In the genomic region with DNA sequence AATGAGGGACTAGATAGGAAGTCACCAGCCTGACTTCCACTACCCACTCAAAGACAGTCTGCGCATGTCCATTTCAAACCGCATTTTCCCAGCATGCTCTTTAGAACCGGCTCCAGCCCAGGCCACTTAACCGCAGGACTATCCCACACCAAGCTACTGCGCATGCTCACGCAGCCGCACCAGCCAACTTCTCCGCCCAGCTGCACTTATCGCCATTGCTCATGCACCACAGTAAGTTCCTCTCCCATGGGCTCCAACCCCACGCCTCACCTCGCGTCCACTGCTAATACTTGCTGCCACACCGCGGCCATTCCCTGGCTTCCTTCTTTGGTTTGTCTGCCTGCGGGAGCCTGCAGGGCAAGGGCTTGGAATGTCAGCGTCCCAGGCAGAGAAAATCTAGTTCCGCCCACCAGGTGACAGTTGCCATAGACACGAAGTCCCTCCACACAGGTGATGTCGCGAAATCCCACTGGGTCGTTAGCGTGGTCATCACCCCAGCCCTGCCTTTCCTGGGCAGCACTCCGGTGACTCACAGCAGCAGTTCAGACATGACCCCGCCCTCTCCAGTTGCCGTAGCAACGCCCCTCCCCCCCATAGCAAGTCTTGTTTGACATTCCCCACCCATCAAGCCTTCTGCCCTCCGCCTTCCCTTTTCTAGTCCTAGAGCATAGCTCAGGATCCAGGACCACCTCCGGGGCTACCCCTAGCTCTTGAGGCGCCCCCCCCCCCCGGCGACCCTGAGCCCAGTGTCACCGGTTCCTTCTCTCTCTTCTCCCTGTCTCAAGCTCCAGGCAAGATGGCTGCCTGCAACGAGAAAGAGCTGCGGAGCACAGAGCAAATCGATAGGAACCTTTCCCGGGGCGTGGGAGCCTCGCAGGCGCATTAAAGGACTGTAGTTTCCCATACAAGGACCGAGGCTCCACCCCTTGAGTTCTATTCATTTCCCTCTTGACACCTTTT, we compare ENCODE assay signal across 8 mouse cellular contexts. TPM values are rescaled to one million over a fixed set of nuclear protein-coding genes. Genes with fewer than 3 reads are reported as not detected.
DNase-seq lines count a peak whose midpoint lies in the region; ATAC-seq lines count a peak whose summit lies in the region.

A gene (minus strand): TSS at position 876 of the 960 bp plus-strand sequence.

- peak; percentile 90 for ATAC-seq in hindbrain, embryonic 16.5 days

- no peaks in the 10 kb centered on the region for H3K27me3 ChIP-seq in hindbrain, embryonic 16.5 days (replicated peaks; ENCODE audit: control insufficient read depth, insufficient read depth, low read length)

- WGBS in hindbrain, embryonic 16.5 days: 24% methylated on average over 39 of the region's 40 CpGs
- WGBS in macrophage (ENCODE audit: missing documents): 23% methylated on average over 37 of the region's 40 CpGs

- peaks cover 8% of the 10 kb centered on the region; the same call in 1 of the 2 replicates for H3K36me3 ChIP-seq in hindbrain, embryonic 16.5 days (ENCODE audit: control insufficient read depth, insufficient read depth, low read length)
- H3K36me3 ChIP-seq in macrophage (ENCODE audit: inconsistent target): no peaks in the 10 kb centered on the region

- H3K27ac ChIP-seq in hindbrain, embryonic 16.5 days (ENCODE audit: low read depth, low read length): peak within 1 kb of the TSS; percentile 97
- H3K27ac ChIP-seq in macrophage: peak within 1 kb of the TSS; percentile 96

- peak within 1 kb of the TSS; percentile 53 for H3K4me2 ChIP-seq in hindbrain, embryonic 16.5 days (ENCODE audit: low read length)

- DNase-seq in T-cell, adult 2 months (ENCODE audit: low spot score): peak; percentile 90
- peak; percentile 89 to 90 for DNase-seq in cerebellum, postnatal 36 days
- DNase-seq in gastrocnemius, adult 18-20 months (ENCODE audit: low spot score): peak; percentile 88
- DNase-seq in left cerebral cortex, adult 18-20 months (ENCODE audit: low spot score in 2 of 2): peak; percentile 85 to 90
- peak; percentile 93 for DNase-seq in right cerebral cortex, adult 18-20 months
- DNase-seq in urinary bladder, postnatal 10 days (ENCODE audit: low spot score): peak; percentile 39

- H3K4me1 ChIP-seq in hindbrain, embryonic 16.5 days (ENCODE audit: control insufficient read depth, insufficient read depth, low read depth, low read length): peaks cover 5% of the 10 kb centered on the region

- H3K4me3 ChIP-seq in hindbrain, embryonic 16.5 days (ENCODE audit: low read length): peak within 1 kb of the TSS; percentile 57
- peak within 1 kb of the TSS; percentile 54 for H3K4me3 ChIP-seq in macrophage (ENCODE audit: inconsistent target)

- H3K9me3 ChIP-seq in hindbrain, embryonic 16.5 days (ENCODE audit: control insufficient read depth, low read length): no peaks in the 10 kb centered on the region

- peak within 1 kb of the TSS; percentile 67 for H3K9ac ChIP-seq in hindbrain, embryonic 16.5 days (ENCODE audit: low read depth, low read length)

- peaks cover 10% of the 10 kb centered on the region for H3K79me2 ChIP-seq in macrophage (ENCODE audit: inconsistent target)

RNA-seq across cellular contexts. Expression of the gene that starts here (rescaled TPM):
- 10 to 100 TPM in 1 of 2 experiments, 1 to 10 TPM in 1; 8.7 to 10.1 TPM for total RNA-seq in gastrocnemius, adult 18-20 months (2021)
- 65.0 and 65.9 TPM in 2 replicates for polyA plus RNA-seq in hindbrain, embryonic 16.5 days (2015; fragmentation: Nextera tagmentation; extraction: Ambion mirVana)
- 100 to 1,000 TPM; 190 TPM for total RNA-seq in left cerebral cortex, adult 18-20 months (2021)
- 100 to 1,000 TPM in 24 of 26 experiments, 10 to 100 TPM in 2; 83.5 to 199 (median 147) TPM for total RNA-seq in macrophage (2018; cell fraction: chromatin; rRNA removed)
- 10 to 100 TPM; 13.1 to 29.5 (median 20.7) TPM for total RNA-seq in macrophage (2018; cell fraction: cytosol; rRNA removed)
- 100 to 1,000 TPM in 14 of 26 experiments, 10 to 100 TPM in 12; 53.6 to 178 (median 103) TPM for total RNA-seq in macrophage (2018; cell fraction: nucleus; rRNA removed)
- polyA plus RNA-seq in macrophage (2018): 19.0 to 31.3 TPM (median 22.7 TPM) in 3 replicates

Comparison
In these comparisons a context has a peak if more than half of its experiments do, and no peak if none do; other contexts are left out.
1. Peak in every context shown above with its lines: DNase-seq, ATAC-seq, H3K4me3 ChIP-seq and H3K27ac ChIP-seq.
2. RNA of the gene that starts here (total RNA-seq): 190 TPM in left cerebral cortex, adult 18-20 months; 8.7 to 10.1 TPM in gastrocnemius, adult 18-20 months; every median in the first group is over 10 times any median in the second.
3. DNase-seq: peak in every context shown above with its lines; median percentile 93 in right cerebral cortex, adult 18-20 months; 90 in T-cell, adult 2 months; 90 in cerebellum, postnatal 36 days; 88 in gastrocnemius, adult 18-20 months; 88 in left cerebral cortex, adult 18-20 months; 39 in urinary bladder, postnatal 10 days.